Mouse (Mus musculus) R1 (cell line): ENCODE measurements around the gene Gls.

Source experiments
- DNase-seq: peaks from one replicate; pipeline ENCODE4 v3.0.0-alpha.2; 2018; ENCODE audit warnings: low read depth, low spot score

Gls gene

GRCm38 (mm10) chr1:52129794-52130193, 103.2 kb downstream of the Gls start:
- DNase-seq = no peak

DNA sequence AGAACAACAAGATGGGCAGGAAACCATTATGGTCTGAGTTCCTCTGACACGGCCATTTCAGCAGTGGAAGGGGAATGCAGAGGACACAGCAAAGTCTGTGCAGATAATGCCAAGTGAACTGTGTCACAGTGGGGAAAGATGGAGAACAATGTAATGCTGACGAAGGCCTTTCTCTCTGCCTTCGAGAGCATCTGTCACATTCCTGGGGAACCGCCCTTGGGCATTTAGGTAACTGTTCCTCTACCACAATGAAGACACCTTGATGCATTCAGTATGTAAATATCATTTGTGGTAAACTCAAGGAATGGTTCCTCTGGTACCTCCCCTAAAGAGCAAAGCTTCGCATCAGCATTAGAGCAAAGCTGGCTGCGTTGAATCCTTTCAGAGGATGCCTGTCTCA, 105.7 kb downstream of the Gls start:
- peak; percentile 58 for DNase-seq

DNA sequence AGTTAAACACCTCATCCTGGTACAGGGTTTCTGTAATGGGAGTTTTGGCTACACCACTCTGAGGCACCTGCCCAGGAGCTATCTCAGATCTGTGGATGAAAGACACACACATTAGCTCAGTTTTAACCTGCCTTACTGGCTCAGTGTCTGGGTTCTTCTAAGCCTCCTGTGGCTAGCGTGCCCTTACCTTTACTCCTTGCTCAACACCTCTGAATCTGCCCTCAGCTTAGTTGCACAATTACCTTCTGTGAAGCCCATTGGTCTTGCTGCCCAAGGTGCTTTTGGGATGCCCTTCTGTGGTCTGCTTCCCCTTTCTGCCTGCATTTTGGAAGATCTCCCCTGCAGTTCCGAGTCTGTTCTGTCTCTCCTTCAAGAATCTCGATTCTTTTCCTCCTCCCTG, 108.2 kb downstream of the Gls start:
- no peak for DNase-seq

DNA sequence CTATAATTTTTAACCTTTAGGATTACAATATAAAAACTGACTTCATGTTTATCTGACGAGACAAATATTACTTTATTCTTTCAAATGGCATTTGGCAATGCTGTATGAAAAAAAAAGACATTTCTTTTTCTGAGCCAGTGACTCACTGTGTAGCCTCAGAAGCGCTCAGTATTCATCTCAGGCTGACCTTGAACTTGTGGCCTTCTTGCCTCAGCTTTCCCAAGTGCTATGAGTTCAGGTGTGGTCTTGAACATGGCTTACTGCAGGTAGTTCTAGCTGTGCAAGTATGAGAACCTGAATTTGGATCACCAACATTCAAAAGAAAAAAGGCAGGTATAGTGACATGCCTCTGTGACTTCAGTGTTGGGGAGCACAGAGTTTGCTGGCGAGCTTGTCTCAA, 112.0 kb downstream of the Gls start:
- no peak for DNase-seq

DNA sequence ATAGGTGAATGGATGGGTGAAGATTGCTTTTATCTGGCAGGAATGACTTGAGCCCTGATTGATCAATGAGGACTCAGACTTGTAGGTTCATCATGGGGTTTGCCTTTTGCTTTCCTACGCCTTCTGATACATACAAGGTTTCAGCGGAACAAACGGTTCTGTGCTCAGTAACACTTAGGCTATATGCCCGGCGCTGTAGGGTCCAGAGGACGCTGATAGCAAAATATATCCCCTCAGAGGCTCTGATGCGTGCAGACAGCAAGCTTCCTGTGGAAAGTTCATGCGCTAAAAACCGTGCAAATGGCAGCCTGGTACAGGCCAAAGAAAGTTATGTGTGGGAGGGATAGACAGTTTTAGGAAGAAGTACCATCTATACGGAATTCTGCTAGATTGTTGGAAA, 112.8 kb downstream of the Gls start:
- no peak for DNase-seq

- DNase-seq = no peak
Observed at GRCm38 (mm10) chr1:52119691-52120090, 113.3 kb downstream of the Gls start.

GRCm38 (mm10) chr1:52118860-52119591, 114.0 kb downstream of the Gls start, which contains the start of gene Stat1:
Gene Stat1 (plus strand): TSS chr1:52119440.
- peak; percentile 92 for DNase-seq

DNA sequence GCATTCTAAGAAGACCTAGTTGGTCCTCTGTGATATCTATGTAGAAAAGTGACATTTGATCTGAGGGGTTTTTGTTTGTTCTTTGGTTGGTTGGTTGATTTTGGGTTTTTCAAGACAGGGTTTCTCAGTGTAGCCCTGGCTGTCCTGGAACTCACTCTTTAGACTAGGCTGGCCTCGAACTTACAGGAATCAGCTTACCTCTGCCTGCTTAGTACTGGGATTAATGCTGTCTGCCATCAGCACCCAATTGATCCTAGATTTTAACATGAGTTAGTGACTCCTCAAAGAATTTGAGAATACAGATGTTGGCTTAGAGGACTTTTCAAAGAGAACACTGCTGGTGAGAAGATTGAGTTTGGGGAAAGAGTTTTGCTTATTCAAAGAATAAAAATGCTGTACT, 115.3 kb downstream of the Gls start:
- DNase-seq = no peak

DNA sequence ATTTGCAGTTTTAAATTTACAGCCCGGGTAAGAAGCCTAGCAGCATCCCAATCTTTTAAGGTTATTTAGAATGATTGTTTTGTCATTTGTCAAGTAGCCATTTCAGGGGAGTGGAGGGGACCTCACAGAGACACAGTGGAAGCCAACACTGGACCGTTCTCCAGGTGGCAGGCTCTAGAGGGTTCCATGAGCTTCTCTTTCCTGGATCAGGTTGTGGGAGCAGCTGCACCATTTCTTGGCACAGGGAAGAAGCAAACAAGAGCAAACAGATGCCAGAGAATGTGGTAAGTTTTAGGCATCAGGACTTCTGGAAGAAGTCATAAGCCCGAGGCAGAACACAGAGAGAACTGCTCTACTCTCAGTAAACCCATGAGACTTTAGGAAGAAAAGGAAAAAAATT, 116.6 kb downstream of the Gls start:
- DNase-seq = no peak

DNA sequence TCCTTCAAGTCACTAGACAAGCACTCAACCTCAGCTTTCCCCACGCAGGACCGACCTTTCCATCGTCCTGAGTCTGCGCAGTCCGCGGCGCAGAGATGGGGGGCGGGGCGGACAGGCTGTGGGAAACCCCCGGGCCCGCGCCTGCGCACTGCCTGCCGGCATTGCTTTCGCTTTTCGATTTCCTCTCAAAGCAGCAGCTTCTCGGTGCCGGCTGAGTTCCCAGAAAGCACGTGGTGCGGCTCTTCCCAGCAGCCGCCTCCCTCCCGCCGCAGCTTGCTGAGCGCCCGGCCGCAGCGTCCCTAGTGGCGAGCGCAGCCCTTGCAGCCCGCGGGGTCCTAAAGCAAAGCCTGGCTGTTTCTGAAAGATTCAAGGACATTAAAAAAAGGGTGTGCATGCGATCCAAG, 119.4 kb downstream of the Gls start:
- peak; percentile 95 for DNase-seq
